Mouse (Mus musculus): ENCODE measurements at regions not wholly inside any gene's neighbourhood (a gene's known extent, or its start where the extent isn't known, plus 50 kb on each side); places are given as distances from the start of the nearest gene placed in this dataset.

GRCm38 (mm10) chr13:56350705-56351400 is 54.5 kb upstream of the Cxcl14 start:
- DNase-seq, result peak; percentile 50

- no peak for DNase-seq
Observed at GRCm38 (mm10) chr13:56351401-56351735, 55.0 kb upstream of the Cxcl14 start.

- DNase-seq, result no peak
Observed at GRCm38 (mm10) chr13:56352436-56352835, 56.1 kb upstream of the Cxcl14 start.

GRCm38 (mm10) chr13:56352839-56353605 is 56.7 kb upstream of the Cxcl14 start:
- DNase-seq, result peak; percentile 61

DNA sequence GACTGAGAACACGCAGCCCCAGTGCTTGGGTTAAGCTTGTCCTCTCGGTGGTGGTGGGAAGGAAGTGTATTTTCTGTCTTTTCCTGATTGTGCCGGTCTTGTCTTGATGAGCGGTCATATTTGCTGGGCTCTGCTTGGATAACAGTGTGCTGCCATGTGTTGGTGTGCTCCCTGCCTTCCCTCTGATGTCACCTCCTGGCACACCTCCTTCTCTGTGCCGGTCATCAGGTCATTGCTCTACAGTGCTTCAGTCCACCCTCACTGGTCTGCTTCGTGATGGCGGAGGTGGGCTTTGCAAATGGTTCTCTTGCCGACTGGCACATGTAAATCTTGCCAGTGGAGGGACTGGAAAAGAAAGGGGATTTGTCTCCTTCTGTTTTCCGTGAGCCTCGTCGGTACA is 57.6 kb upstream of the Cxcl14 start:
- no peak for DNase-seq

DNA sequence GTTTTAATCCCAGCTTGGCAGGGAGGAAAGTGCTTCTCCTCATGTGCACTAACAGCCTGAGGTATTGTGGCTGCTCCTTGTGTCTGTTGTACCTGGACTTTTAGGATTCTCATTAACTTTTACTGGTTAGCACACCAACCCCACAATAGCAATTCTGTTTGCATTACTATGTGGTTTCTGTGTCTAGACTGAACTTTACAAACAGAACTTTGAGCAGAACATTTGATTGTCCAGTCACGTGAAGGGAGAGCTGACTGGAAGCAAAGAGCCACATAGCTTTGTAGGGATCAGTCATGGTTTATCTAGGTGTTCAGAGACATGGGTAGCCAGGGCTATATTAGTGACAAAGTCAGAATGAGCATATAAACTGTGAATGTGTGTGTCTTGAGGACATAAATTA is 58.3 kb upstream of the Cxcl14 start:
- no peak for DNase-seq

DNA sequence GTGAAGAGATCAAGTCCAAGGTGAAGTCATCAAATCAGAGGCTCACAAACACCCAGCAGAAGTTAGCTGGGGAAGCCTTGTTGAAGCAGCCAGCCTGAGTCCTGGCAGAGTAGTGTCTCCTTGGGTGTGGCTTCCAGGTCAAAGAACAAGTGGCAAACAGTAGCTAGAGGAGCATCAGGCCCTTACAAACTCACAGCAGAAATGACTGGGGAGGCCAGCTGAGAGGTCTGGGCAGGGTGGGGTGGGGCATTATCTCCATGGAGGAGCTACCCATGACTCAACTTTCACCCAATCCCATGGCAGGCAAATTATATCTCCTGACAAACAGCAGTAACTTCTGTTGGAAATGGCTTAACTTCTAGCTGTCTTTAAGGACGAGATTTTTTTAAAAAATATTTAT is 60.6 kb upstream of the Cxcl14 start:
- DNase-seq, result no peak

GRCm38 (mm10) chr13:56357955-56358354 is 61.6 kb upstream of the Cxcl14 start:
- no peak for DNase-seq

- no peak for DNase-seq
Observed at GRCm38 (mm10) chr13:56358827-56359226, 62.5 kb upstream of the Cxcl14 start.

- no peak for DNase-seq
Observed at GRCm38 (mm10) chr13:56359554-56359953, 63.2 kb upstream of the Cxcl14 start.

DNA sequence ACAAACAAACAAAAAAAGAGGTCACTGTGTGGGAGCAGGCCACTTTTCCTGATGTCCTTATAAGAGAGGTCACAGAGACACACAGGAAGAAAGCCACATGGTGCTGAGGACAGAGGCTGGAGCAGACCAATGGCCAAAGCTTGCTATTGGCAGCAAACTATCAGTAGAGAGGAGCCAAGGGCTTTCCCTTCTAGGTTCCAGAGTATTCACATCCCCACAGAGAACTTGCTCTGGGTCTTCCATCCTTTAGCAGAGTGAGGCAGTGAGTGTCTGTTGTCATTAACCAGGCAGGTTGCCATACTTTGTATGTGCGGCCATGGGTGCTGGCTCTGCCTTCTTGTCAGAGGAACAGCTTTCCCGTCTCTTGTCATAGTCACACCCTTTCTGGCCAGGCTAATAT is 64.5 kb upstream of the Cxcl14 start:
- no peak for DNase-seq

GRCm38 (mm10) chr13:56362238-56362637 is 64.2 kb upstream of the Gm3045 start:
- no peak for DNase-seq

DNA sequence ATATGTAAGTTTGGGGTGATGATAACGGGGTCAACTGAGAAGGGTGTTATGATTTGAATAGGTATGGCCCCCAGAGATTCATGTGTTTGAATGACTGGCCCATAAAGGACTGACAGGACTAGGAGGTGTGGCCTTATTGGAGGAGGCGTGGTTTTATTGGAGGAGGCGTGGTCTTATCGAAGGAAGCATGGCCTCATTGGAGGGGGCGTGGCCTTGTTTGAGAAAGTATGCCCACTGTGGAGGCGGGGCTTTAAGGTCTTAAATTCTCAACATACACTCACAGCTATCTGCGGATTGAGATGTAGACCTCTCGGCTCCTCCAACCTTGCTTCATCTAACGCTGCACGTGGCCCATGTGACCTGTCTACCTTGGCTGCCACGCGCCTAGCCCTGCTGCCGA is 63.7 kb upstream of the Gm3045 start:
- DNase-seq, result no peak

- DNase-seq, result no peak
Observed at GRCm38 (mm10) chr13:56369600-56369999, 56.8 kb upstream of the Gm3045 start.

DNA sequence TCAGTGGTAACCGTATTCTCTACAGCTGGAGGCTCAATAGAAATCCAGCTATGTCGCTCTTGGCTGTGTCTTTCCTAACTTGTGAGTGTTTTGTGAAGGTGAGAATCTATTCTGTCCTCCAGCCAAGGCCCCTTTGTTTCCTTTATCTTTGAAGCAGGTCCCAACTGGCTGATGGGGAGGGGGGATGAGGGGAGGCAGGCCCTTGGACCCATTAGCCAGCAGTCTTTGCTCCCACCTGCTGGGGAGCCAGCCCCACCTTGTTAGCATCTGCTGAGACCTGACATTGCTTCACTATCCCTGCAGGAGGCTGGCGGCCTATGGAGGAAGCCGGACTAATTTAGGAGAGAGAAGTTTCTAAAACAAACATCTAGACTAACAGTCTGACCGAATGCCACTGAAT is 55.0 kb upstream of the Gm3045 start:
- DNase-seq, result no peak

- no peak for DNase-seq
Observed at GRCm38 (mm10) chr13:56372003-56372725, 54.2 kb upstream of the Gm3045 start.

GRCm38 (mm10) chr13:56372727-56373126 is 53.7 kb upstream of the Gm3045 start:
- DNase-seq, result no peak
